Mouse (Mus musculus): Measurements from ENCODE around the gene Zscan26.
A peak's percentile ranks its signal among the peaks of the same experiment; 100 is the strongest.

The Zscan26 gene

DNA sequence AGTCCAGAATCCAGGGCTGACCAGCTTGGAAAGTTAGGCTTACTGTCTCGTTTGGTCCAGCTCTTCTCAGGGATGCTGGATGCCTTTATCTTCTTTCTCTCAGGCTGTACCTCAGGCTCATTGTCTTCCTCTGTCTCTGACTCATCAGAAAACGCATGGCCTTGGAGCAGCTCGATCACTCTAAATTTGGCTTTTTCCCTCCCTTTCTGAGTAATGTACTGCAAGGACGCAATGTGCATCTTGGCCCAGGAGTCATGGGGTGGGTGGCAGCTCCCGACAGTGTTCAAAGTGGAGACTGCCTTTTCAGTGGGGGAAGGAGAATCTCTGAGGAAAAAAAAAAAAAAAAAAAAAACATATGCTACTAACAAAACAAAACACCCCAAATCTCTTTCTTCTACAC, 30.2 kb downstream of the Zscan26 start:
- no peak for DNase-seq

DNA sequence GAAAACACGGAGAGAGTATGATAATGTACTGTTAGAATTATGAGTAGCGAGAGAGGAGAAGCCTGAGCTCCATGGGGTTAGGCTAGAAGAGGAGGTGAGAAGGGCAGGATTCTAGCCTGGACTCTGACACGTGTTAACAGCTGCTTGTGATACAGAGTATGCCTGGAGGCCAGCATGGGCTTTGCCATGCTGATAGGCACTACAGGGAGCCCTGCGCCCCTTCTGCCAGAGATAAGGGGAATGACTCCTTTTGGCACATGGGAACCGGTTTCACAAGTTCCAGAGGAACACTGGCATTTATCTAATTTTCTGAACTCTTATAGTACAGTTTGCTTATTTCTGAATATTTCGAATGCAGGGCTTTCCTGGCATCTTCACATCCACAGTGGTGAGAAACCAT, 34.7 kb downstream of the Zscan26 start:
- no peak for DNase-seq

GRCm38 (mm10) chr13:21417298-21418010, 36.1 kb downstream of the Zscan26 start:
- DNase-seq, result no peak

DNA sequence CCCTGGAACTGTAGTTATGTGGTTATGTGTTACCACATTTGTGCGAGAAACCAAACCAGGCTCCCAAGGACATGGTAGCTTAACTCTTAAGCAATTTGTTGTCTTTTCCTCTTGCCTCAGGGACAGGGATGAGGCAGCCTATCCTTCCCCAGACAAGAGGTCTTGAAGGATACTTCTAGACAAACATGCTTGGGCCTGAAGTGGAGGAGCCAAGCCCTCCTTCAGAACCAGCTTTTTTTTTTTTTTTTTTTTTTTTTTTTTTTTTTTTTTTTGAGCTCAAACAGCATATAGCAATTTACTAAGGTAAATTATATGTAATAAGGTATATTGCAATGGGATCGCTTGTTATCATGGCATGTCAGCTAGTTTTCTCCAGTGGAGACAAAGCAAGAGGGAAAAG, 37.8 kb downstream of the Zscan26 start:
- DNase-seq, result no peak

DNA sequence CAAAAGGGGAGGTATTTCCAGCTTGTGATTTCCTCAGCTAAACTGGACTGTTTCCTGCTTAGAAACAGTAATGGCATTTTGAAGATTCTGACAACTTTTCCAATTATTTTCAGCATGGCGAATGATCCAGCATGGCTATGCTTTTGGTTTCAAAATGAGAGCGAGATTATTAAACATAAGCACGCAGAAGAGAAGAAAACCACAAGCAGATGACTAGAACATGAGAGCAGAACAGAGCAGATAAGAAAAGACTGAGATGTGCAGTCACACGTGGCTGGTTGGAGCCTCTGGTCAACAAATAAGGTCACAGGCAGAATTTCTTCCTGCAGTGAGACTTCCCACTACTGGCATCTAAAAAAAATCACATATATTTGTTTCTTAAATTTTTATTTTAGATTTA, 38.3 kb downstream of the Zscan26 start:
- DNase-seq, result no peak

- DNase-seq, result no peak
Observed at GRCm38 (mm10) chr13:21414231-21415212, 39.0 kb downstream of the Zscan26 start.

GRCm38 (mm10) chr13:21408805-21409459, 44.6 kb downstream of the Zscan26 start:
- DNase-seq, result no peak

GRCm38 (mm10) chr13:21407969-21408804, 45.3 kb downstream of the Zscan26 start:
- DNase-seq, result peak; percentile 82 to 89

GRCm38 (mm10) chr13:21407341-21407740, 46.2 kb downstream of the Zscan26 start:
- DNase-seq, result no peak

DNA sequence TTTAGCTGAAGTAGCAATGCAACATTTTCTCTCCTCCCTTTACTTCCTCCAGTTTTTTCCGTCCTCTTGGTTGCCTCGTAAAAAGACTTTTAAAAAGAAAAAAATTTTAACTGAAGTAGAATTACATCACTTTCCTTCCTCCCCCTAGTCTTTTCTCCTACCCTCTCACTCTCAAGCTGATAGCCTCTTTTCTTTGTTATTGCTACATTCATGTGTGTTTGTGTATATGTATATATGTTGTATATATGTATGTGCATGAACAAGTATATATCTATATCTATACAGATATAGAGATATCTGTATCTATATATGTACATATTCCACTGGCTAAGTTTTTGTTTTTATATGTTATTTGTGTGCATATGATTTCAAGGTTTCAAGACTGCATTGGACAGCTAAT, 50.7 kb downstream of the Zscan26 start:
- no peak for DNase-seq

GRCm38 (mm10) chr13:21402287-21402846, 51.2 kb downstream of the Zscan26 start, which contains the start of gene Zkscan3:
Gene Zkscan3, minus strand, starts transcription at chr13:21402755.
- peak; percentile 92 to 93 for DNase-seq

GRCm38 (mm10) chr13:21401636-21402286, 51.8 kb downstream of the Zscan26 start:
- DNase-seq, result no peak

DNA sequence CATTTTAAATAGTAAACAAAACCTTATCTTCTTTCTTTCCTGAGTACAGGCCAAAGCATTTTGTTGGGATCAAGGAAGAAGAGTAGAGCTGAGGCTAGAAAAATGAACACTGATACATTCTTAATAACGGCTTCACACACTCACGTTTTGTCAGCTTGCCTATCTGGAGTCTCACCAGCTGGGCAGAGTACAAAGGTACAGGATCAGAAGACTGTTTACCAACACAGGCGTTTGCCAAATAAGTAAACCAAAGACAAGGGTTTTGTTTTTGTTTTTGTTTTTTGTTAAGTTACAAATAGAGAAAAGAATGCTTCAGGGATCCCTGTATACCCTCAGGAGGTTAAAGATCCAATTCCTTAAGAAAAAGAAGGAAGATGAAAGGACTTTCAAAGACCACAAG, 52.4 kb downstream of the Zscan26 start:
- no peak for DNase-seq

- DNase-seq, result no peak
Observed at GRCm38 (mm10) chr13:21397486-21397885, 56.0 kb downstream of the Zscan26 start.

DNA sequence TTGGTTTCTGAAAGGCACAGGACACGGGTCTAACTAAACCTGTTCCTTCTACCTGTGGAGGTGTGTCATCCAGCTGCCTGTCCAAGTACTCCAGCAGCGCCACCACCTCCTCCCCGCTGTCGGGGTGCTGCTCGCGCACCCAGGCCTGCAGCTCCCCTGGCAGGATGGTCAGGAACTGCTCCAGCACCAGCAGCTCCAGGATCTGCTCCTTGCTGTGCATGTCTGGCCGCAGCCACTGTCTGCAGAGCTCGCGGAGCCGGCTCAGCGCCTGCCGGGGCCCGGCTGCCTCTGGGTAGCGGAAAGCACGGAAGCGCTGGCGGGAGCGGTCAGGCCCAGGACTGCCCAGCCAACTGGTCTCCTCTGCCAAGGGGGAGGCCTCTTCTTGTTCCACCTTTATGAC, 57.5 kb downstream of the Zscan26 start:
- peak; percentile 39 to 59 for DNase-seq

- DNase-seq, result no peak
Observed at GRCm38 (mm10) chr13:21395623-21396022, 57.9 kb downstream of the Zscan26 start.

DNA sequence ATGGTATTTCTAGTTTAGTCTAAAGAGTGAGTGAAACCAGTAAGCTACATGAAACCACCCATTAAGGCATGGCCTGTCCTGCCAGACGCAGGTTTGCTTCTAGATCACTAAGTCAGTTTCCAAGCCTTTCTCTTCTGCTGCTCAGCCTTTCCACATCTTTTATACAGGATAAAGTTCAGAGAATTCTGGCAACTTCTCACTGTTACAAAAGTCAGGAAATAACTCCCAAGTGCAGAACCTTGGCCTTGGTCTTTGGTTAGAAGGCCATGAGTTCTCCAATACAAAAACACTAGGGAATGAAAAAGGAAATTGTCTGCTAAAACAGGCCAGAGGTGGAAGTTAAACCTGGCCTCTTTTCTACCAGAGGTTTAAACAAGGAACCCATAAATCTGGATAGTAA, 58.3 kb downstream of the Zscan26 start:
- no peak for DNase-seq

Measured in kidney, postnatal 4 days (tissue).